Mouse (Mus musculus) heart, postnatal 0 days (tissue): ENCODE measurements around the gene Sdk2.

Source experiments
- CTCF ChIP-seq: IDR thresholded peaks from 2 replicates; pipeline ENCODE4 v1.5.1; 2016; ENCODE audit warnings: antibody characterized with exemption, control low read depth, low read depth
- EP300 ChIP-seq: IDR thresholded peaks from 2 replicates; pipeline ENCODE4 v1.6.1; 2016; ENCODE audit warnings: antibody characterized with exemption, low read depth

- TF ChIP-seq CTCF, result no peak
- TF ChIP-seq EP300, result no peak
Observed at GRCm38 (mm10) chr11:113782006-113782405, 284.8 kb downstream of the Sdk2 start.
